Mouse (Mus musculus) gastrocnemius, adult 2 months (tissue): Measurements from ENCODE around the gene Rpl34. TPM values are rescaled to one million over a fixed set of nuclear protein-coding genes. Genes with fewer than 3 reads are reported as not detected.
A peak's percentile ranks its signal among the peaks of the same experiment; 100 is the strongest.

Source experiments
- DNase-seq: peaks from one replicate; pipeline ENCODE4 v3.0.0; 2022
- H3K27ac ChIP-seq: fragments of 200-600 bp; 2 replicates; pipeline ENCODE4 v1.8.1; 2022; ENCODE audit warnings: mild to moderate bottlenecking
- H3K4me3 ChIP-seq: fragments of 200-600 bp; 2 replicates; pipeline ENCODE4 v1.8.1; 2022; ENCODE audit warnings: mild to moderate bottlenecking, moderate library complexity
- CTCF ChIP-seq: fragments of 200-600 bp; IDR thresholded peaks from 2 replicates; pipeline ENCODE4 v1.8.1; 2022; ENCODE audit warnings: antibody characterized with exemption, mild to moderate bottlenecking, moderate library complexity
- intact Hi-C: fragments of 180-260 bp; cut with DNase I; formaldehyde crosslinking; loops from one replicate; pipeline ENCODE4 v1.15.1; 2025
- total RNA-seq, 2 experiments: library from RNA; stranded (reverse); gene quantifications; 2 replicates each; pipeline ENCODE4 v1.2.3; 2021

Gene Rpl34
- total RNA-seq, 2 experiments from 2014 or later, result 312 to 382 TPM

DNA sequence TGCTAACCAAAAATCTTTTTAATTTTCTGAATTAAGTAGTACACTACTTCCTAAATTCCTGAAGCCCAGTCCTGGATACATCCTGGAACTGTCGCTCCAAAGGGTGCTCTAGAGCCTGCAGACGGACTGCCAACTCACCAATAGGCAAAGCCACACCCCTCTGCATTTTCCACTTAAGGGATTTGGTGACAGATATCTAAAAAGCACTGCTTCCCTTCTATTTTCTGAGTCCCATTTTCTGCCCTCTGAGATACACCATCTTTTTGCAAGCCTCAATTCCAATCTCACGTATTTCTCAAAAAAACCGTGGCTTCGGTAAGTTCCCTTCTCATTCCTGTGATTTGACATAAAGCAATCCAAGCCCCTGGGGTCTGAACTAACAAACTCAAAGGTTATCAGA lies 21.7 kb downstream of the Rpl34 start:
- TF ChIP-seq CTCF, result no peak
- no peak for DNase-seq
- H3K27ac ChIP-seq, result peak overlapping the region; percentile 95
- H3K4me3 ChIP-seq, result peak overlapping the region; percentile 76
- intact Hi-C loops, result no loop called here

DNA sequence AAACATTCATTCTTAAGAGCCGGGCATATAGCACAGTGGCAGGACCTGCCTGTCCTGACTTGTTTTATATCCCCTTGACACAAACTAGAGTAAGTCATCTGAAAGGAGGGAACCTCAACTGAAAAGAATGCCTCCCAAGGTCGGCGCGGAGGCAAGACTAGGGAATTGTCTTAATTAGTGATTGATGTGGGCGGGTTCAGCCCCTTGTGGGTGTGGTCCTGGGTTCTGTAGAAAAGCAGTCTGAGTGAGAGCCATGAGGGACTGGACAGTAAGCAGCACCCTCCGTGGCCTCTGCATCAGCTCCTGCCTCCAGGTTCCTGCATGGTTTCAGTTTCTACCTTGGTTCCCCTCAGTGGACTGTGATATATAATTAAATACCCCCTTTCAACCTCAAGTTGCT lies 27.9 kb downstream of the Rpl34 start:
- Histone ChIP-seq H3K27ac (no peak overlapping the region), H3K4me3 (no peak overlapping the region)
- DNase-seq, result no peak
- no peak for TF ChIP-seq CTCF
- intact Hi-C loops, result no loop called here

DNA sequence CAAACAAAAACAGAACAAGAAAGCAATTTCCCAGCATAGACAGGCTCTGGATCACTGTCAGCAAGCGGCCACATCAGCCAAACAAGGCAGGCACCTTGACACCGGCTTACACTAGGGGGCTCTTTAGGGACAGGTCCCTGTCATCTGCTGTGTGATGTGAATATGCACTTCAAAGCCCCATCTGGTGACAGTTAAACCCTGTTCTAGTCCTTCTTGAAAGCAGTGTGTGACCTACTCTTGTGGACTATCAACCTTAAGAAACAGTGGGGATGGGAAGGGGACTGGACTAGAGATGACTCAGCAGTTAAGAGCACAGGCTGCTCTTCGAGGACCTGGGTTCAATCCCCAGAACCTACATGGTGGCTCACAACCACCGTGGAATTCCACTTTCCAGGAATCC lies 32.6 kb downstream of the Rpl34 start:
- no peak for DNase-seq
- no peak for TF ChIP-seq CTCF
- no peak overlapping the region for H3K27ac ChIP-seq
- H3K4me3 ChIP-seq, result no peak overlapping the region
- intact Hi-C loops, result loop anchor here (10.0 kb wide), 1 partner anchor 203 kb away; no protein-coding TSS in a partner anchor

DNA sequence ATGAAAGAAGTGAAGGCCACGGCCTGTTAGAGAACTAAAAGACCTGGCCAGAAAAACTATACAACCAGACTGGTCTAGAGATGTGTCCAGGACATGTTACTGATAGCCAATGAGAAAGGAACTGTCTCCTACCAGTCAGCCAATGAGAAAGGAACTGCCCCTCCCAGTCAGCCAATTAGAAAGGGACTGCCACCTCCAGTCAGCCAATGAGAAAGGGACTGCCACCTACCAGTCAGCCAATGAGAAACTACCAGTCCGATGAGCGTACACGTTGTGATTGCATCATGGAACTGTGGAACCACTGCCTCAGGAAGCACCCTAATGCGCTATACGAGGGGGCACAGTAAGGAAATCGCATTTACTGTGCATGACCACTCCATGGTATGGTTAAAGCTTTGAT lies 35.5 kb downstream of the Rpl34 start:
- intact Hi-C loops, result loop anchor here (10.0 kb wide), 1 partner anchor 200 kb away; no protein-coding TSS in a partner anchor
- no peak overlapping the region for H3K27ac ChIP-seq
- TF ChIP-seq CTCF, result no peak
- DNase-seq, result no peak
- H3K4me3 ChIP-seq, result no peak overlapping the region

DNA sequence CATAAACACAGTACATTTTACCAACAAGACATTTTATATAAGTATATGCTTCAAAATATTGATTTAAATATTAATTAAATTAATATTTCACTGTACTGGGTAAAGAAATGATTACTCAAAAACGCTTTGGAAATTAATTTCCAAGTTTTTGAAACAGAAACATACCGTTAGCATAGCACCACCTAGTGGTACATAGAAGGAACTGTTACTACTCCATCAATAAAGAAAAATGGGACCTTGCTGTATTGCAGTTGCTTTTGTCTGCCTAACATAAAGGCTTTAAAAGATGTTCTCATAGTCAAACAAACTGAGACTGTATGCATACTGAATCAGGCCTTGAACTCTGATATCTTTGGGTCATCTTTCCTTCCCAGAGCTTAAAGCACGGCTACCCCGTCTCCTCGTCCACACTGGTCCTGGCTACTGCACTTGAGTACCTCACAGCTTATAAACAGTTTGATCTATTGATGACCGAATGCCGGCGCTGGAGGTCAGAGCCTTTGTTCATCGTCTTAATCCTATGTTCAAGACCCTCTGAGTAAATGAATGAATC lies 36.1 kb downstream of the Rpl34 start:
- Histone ChIP-seq H3K4me3 (no peak overlapping the region), H3K27ac (no peak overlapping the region)
- no peak for DNase-seq
- intact Hi-C loops, result loop anchor here (10.0 kb wide), 1 partner anchor 199 kb away; no protein-coding TSS in a partner anchor
- TF ChIP-seq CTCF, result peak; percentile 86

DNA sequence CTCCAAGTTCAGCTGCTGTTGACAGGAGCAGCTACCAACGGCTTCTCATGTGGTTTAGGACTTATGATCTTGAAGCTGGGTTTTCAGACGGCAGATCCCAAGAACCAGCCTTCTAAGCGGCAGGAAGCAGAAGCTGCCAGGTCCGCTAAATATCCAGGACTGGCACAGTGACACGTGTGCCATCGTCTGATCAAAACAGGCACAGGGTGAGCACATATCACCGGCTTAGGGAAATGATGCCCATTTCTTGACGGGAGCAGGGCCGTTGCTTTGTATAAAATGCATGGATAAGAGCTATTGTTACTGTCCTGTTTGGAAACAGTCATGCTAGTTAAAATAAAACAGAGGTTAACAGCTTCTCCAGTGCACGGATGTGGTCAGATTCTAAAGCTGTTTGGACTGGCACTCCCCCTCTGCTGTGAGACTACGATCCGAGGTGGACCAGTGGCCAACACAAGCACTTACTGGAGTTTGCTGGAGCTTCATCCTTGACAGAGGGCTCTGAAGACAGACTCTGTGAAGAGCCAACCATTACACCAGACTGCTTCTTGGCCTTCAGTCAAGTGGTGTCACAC lies 38.5 kb downstream of the Rpl34 start:
- H3K4me3 ChIP-seq, result peak overlapping the region; percentile 70
- no peak for DNase-seq
- intact Hi-C loops, result loop anchor here (2.0 to 10.0 kb wide), 2 partner anchors 197 to 597 kb away; no protein-coding TSS in a partner anchor
- no peak for TF ChIP-seq CTCF
- peak overlapping the region; percentile 87 for H3K27ac ChIP-seq

DNA sequence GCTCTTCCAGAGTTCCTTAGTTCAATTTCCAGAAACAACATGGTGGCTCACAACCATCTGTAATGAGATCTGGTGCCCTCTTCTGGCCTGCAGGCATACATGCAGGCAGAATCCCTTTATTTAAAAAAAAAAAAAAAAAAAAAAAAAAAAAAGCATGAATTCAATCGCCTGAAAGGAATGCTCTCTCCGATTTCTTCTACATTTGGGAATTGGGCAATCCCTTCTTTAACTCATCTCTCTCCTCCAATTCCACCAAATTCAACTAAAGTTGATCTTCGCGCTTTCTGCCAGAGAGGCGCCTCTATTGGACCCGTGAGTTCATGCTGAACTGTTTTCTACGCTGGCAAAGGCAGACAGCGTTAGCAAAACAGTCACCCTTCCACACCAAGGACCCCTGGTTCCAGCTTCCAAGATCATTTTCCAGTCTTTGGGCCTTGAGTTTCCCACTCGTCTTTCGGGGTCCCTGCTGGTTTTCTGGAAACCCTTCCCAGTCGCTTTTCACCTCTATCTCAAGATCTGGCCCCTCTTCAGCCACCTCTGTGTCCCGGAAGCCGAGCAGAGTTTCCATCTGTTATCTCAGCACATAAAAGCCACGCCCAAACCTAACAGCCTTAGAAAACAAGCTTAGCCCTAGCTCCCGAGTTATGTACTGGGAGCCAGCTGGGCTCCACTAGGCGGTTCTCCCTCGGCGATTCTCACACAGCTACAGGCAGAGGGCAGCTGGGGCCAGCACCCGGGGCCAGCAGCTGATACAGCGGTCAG lies 39.2 kb downstream of the Rpl34 start:
- H3K27ac ChIP-seq, result peak overlapping the region; percentile 87
- TF ChIP-seq CTCF, result peak; percentile 65
- H3K4me3 ChIP-seq, result peak overlapping the region; percentile 70
- intact Hi-C loops, result loop anchor here (2.0 to 10.0 kb wide), 2 partner anchors 196 to 596 kb away; no protein-coding TSS in a partner anchor
- DNase-seq, result peak; percentile 82

DNA sequence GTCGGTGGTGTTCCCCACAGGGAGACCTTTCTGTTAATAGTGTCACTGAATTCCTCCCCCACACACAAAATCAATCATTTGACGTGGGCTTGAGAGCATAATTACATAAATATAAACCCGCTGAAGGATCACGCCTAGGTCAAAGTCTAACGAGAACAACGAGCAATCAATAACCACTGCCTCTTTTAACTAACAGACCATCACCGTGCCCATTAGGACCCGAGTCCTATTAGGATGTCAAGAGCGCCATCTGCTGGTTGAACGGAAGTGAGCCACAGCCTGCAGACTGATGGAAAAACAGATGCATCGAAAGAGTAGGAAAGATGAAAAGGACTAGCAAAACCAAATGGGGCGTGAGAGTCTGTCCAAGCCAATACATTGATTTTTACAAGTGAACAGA lies 40.6 kb downstream of the Rpl34 start:
- intact Hi-C loops, result loop anchor here (2.0 to 10.0 kb wide), 2 partner anchors 195 to 595 kb away; no protein-coding TSS in a partner anchor
- DNase-seq, result peak; percentile 75
- Histone ChIP-seq H3K4me3 (no peak overlapping the region), H3K27ac (no peak overlapping the region)
- peak; percentile 80 for TF ChIP-seq CTCF

DNA sequence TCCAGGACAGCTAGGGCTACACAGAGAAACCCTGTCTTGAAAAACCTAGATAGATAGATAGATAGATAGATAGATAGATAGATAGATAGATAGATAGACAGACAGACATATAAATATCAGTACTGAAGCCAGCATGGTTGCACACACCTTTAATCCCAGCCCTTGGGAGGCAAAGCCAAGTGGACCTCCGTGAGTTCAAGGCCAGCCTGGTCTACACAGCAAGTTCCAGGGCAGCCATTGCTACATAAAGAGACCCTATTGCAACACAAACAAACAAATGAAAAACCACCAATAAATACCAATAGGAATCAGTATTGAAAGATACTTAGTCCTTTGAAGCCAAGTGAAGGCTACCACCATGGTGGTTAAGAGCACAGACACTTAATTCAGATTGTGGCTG lies 43.1 kb downstream of the Rpl34 start:
- no peak overlapping the region for H3K4me3 ChIP-seq
- no peak overlapping the region for H3K27ac ChIP-seq
- intact Hi-C loops, result no loop called here
- DNase-seq, result no peak
- TF ChIP-seq CTCF, result no peak

DNA sequence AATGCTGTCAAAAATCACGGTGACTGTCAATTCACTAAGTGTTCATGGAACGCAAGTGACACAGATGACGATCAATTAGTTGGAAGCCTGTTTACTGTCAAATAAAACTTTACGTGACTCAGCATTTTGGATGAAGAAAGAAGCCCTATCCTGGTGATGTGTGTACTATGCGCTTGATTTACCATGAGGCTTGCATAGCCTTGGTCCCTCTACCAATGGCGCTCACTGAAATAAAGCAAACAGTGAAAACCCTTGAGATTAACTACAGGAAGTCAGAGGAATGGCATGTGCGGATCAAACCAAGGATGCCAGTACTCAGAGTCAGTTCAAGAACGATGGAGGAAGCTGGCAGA lies 45.2 kb downstream of the Rpl34 start:
- no peak for TF ChIP-seq CTCF
- intact Hi-C loops, result no loop called here
- H3K4me3 ChIP-seq, result no peak overlapping the region
- DNase-seq, result no peak
- H3K27ac ChIP-seq, result no peak overlapping the region

DNA sequence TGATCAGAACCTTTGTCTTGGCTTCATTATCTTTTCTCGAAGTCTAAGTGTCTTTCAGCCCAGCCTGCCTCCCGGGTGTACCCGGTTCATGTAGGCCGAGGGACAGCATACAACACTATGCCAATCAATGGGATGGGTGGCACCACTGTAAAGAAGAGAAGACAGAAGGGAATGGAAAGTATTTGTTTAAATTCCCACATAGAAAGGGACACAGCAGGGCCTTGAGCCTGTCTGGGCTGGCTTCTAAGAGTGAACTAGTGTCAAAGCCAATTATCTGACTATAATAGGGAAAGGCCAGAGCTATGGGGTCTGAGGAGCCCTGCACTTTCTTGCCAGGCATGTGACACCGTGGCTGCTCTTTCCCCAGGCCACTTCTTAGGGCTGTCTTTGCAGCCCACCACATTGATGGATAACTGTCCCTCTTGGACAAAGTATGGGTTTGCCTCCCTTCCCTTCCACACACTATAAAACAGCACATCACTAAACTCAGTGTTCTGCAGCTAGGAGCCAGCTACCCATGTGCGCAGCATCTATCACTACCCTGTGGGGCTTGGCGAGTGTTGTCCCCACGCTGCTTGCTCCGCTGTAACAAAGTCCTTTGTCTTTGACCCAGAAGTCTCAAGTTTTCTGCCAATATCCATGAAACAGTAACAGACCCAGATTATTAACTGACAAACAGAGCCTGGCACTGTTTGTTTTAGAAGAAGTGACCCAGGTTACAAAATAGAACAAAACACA lies 45.8 kb downstream of the Rpl34 start:
- intact Hi-C loops, result loop anchor here (5.0 kb wide), 1 partner anchor 67 kb away; the partner anchor contains the start of gene Etnppl
- no peak overlapping the region for H3K27ac ChIP-seq
- no peak for DNase-seq
- no peak overlapping the region for H3K4me3 ChIP-seq
- TF ChIP-seq CTCF, result no peak

DNA sequence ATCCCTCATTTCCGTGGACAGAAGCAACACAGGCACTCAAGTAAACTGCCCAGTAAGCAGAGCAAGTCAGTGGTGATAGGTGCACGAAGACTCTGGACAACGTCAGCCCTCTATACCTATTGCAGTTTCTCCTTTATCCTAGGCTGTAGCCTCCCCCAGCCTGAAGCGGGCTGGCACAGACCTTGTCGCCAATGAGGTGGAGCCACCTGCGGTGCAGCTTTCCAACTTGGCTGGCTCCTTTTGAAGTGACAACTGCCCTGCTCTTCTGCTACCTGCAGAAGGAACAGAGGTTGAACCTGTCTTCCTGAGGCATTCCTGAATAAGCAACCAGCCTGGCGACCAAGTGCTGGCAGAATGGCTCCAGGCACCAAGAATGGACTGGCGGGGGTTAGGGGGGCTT lies 46.4 kb downstream of the Rpl34 start:
- no peak overlapping the region for H3K27ac ChIP-seq
- TF ChIP-seq CTCF, result no peak
- intact Hi-C loops, result loop anchor here (5.0 kb wide), 1 partner anchor 67 kb away; the partner anchor contains the start of gene Etnppl
- no peak for DNase-seq
- no peak overlapping the region for H3K4me3 ChIP-seq
